Mouse (Mus musculus) small intestine, adult 2 months (tissue): ENCODE data around the gene Xcr1.

Experiments
- CTCF ChIP-seq: fragments of 200-500 bp; IDR thresholded peaks from 2 replicates; pipeline ENCODE4 v1.5.1; 2012; ENCODE audit warnings: low read depth, mild to moderate bottlenecking, control low read depth, inconsistent platforms, low read length, moderate library complexity, mixed read lengths; ENCODE audit not compliant: insufficient replicate concordance, insufficient read length; ENCODE audit errors: extremely low read depth
- POLR2A ChIP-seq: fragments of 200-500 bp; IDR thresholded peaks from 2 replicates; pipeline ENCODE4 v1.6.1; 2012; ENCODE audit warnings: low read depth, mild to moderate bottlenecking, control low read depth, inconsistent platforms, low read length, moderate library complexity

DNA sequence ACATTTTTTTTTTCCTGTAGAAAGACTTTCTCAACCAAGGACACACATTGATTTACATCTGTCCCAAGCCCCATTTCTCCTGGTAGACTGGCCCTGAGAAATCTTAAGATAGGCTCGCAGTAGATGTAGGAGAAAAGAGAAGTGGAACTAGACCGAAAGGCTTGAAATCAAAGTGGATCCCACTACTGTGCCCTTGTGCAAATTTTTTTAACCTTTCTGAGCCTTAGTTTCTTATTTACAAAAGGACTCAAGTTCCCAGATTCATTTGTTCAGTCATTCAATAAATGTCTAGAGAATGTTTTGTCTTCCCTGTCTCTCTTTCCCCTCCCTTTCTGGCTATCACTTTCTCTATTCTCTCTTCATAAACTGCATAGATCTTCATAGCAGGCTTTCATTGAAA lies 5.0 kb downstream of the Xcr1 start:
- TF ChIP-seq CTCF, result no peak
- TF ChIP-seq POLR2A, result no peak
